In genomic region chr7:130692392-130692942, GRCm38 (mm10) we compare ENCODE assay signal across 8 mouse cellular contexts.
A peak's percentile ranks its signal among the peaks of the same experiment; 100 is the strongest.
DNase-seq lines count a peak whose midpoint lies in the region; ATAC-seq and TF ChIP-seq lines count a peak whose summit lies in the region.

No protein-coding gene starts in this region.

- H3K9ac ChIP-seq in embryonic facial prominence, embryonic 15.5 days: peak overlapping the region; percentile 66
- H3K9ac ChIP-seq in heart, postnatal 0 days (replicated peaks; ENCODE audit: low read depth, low read length): peak overlapping the region; percentile 73
- peak overlapping the region; percentile 19; the same call in 1 of the 2 replicates for H3K9ac ChIP-seq in lung, postnatal 0 days (replicated peaks; ENCODE audit: low read depth)

- peaks cover 74% of the 10 kb centered on the region for H3K4me1 ChIP-seq in E14TG2a.4 (replicated peaks; ENCODE audit: low read depth, low read length)
- peaks cover 70% of the 10 kb centered on the region for H3K4me1 ChIP-seq in embryonic facial prominence, embryonic 15.5 days
- H3K4me1 ChIP-seq in heart, postnatal 0 days (ENCODE audit: control insufficient read depth, insufficient read depth): peaks cover 47% of the 10 kb centered on the region
- peaks cover 8% of the 10 kb centered on the region; the same call in 1 of the 2 replicates for H3K4me1 ChIP-seq in lung, postnatal 0 days (ENCODE audit: insufficient read depth, low read depth, low read length)

- under 1% methylated on average over 39 of the region's 39 CpGs for WGBS in embryonic facial prominence, embryonic 15.5 days
- 3% methylated on average over 38 of the region's 39 CpGs for WGBS in heart, postnatal 0 days
- WGBS in lung, postnatal 0 days: 2% methylated on average over 38 of the region's 39 CpGs

- peak; percentile 31 to 37 for DNase-seq in adrenal gland, postnatal 4 days (ENCODE audit: low spot score in 2 of 2)
- peak; percentile 78 for DNase-seq in heart, postnatal 0 days (ENCODE audit: low spot score)
- DNase-seq in layer of hippocampus, postnatal 10 days (ENCODE audit: low spot score in 2 of 2): peak; percentile 77 to 79
- DNase-seq in lung, postnatal 0 days (ENCODE audit: low spot score): peak; percentile 55
- peak; percentile 63 for DNase-seq in ovary, postnatal 36 days (ENCODE audit: low spot score)
- peak; percentile 70 to 75 for DNase-seq in urinary bladder, postnatal 4 days (ENCODE audit: low spot score in 2 of 2)

- peak; percentile 82 for ATAC-seq in embryonic facial prominence, embryonic 15.5 days (ENCODE audit: insufficient number of reproducible peaks, low FRiP score, low TSS enrichment, low read depth)
- ATAC-seq in heart, postnatal 0 days (ENCODE audit: insufficient read depth, low read depth): peak; percentile 70
- peak; percentile 81 for ATAC-seq in lung, postnatal 0 days

- peak overlapping the region; percentile 93 for H3K27ac ChIP-seq in embryonic facial prominence, embryonic 15.5 days (replicated peaks)
- H3K27ac ChIP-seq in heart, postnatal 0 days (ENCODE audit: low read depth): peak overlapping the region; percentile 84
- H3K27ac ChIP-seq in lung, postnatal 0 days (ENCODE audit: low read length): peak overlapping the region; percentile 32; the same call in 1 of the 2 replicates

- no peaks in the 10 kb centered on the region for H3K9me3 ChIP-seq in E14TG2a.4 (ENCODE audit: low read length)
- no peaks in the 10 kb centered on the region for H3K9me3 ChIP-seq in embryonic facial prominence, embryonic 15.5 days (replicated peaks)
- no peaks in the 10 kb centered on the region for H3K9me3 ChIP-seq in heart, postnatal 0 days (replicated peaks; ENCODE audit: control insufficient read depth, low read length)
- H3K9me3 ChIP-seq in lung, postnatal 0 days (ENCODE audit: low read length): no peaks in the 10 kb centered on the region

- H3K36me3 ChIP-seq in E14TG2a.4 (ENCODE audit: insufficient read depth, low read length): peaks cover 20% of the 10 kb centered on the region; the same call in 1 of the 2 replicates
- H3K36me3 ChIP-seq in embryonic facial prominence, embryonic 15.5 days: no peaks in the 10 kb centered on the region
- no peaks in the 10 kb centered on the region for H3K36me3 ChIP-seq in heart, postnatal 0 days (replicated peaks; ENCODE audit: control insufficient read depth, insufficient read depth, low read length)
- no peaks in the 10 kb centered on the region for H3K36me3 ChIP-seq in lung, postnatal 0 days (ENCODE audit: insufficient read depth, low read length)

- TF ChIP-seq CTCF in E14TG2a.4 (conservative IDR thresholded peaks at IDR 0.05; ENCODE audit: low read length): no peak
- TF ChIP-seq CTCF in heart, postnatal 0 days (IDR thresholded peaks at IDR 0.05; ENCODE audit: low read depth): peak; percentile 19; the same call in 1 of the 2 replicates
- TF ChIP-seq CTCF in lung, postnatal 0 days (IDR thresholded peaks at IDR 0.05): peak; percentile 49

- peak overlapping the region; percentile 84 for H3K4me3 ChIP-seq in E14TG2a.4 (replicated peaks; ENCODE audit: low read length)
- peak overlapping the region; percentile 63 for H3K4me3 ChIP-seq in embryonic facial prominence, embryonic 15.5 days (replicated peaks)
- peak overlapping the region; percentile 51 for H3K4me3 ChIP-seq in heart, postnatal 0 days (ENCODE audit: low read depth, low read length)
- H3K4me3 ChIP-seq in lung, postnatal 0 days (ENCODE audit: low read depth, low read length): peak overlapping the region; percentile 38

- TF ChIP-seq EP300 in heart, postnatal 0 days (IDR thresholded peaks at IDR 0.05; ENCODE audit: low read depth): no peak
- no peak for TF ChIP-seq EP300 in lung, postnatal 0 days (IDR thresholded peaks at IDR 0.05)

- H3K27me3 ChIP-seq in E14TG2a.4 (ENCODE audit: insufficient read depth, low read length): no peaks in the 10 kb centered on the region
- H3K27me3 ChIP-seq in embryonic facial prominence, embryonic 15.5 days: no peaks in the 10 kb centered on the region
- no peaks in the 10 kb centered on the region for H3K27me3 ChIP-seq in heart, postnatal 0 days (ENCODE audit: control insufficient read depth, insufficient read depth, low read length)
- H3K27me3 ChIP-seq in lung, postnatal 0 days (replicated peaks; ENCODE audit: insufficient read depth, low read length): no peaks in the 10 kb centered on the region

- H3K4me2 ChIP-seq in embryonic facial prominence, embryonic 15.5 days (replicated peaks): peak overlapping the region; percentile 73
- H3K4me2 ChIP-seq in heart, postnatal 0 days (ENCODE audit: low read depth, low read length): peak overlapping the region; percentile 70
- peak overlapping the region; percentile 80 for H3K4me2 ChIP-seq in lung, postnatal 0 days (replicated peaks; ENCODE audit: low read depth, low read length)

Comparison
In these comparisons a context has a peak if more than half of its experiments do, and no peak if none do; other contexts are left out.
1. Peak in every context shown above with its lines: DNase-seq, ATAC-seq, H3K4me3 ChIP-seq and H3K27ac ChIP-seq.
2. H3K27ac ChIP-seq: peak in every context shown above with its lines; median percentile 93 in embryonic facial prominence, embryonic 15.5 days; 84 in heart, postnatal 0 days; 32 in lung, postnatal 0 days.
3. H3K9ac ChIP-seq: peak in every context shown above with its lines; median percentile 73 in heart, postnatal 0 days; 66 in embryonic facial prominence, embryonic 15.5 days; 19 in lung, postnatal 0 days.